Mouse (Mus musculus): ENCODE measurements around the gene Pigq. TPM values are rescaled to one million over a fixed set of nuclear protein-coding genes. Genes with fewer than 3 reads are reported as not detected.

The Pigq gene
- polyA plus RNA-seq, 1 experiment = 156 TPM

DNA sequence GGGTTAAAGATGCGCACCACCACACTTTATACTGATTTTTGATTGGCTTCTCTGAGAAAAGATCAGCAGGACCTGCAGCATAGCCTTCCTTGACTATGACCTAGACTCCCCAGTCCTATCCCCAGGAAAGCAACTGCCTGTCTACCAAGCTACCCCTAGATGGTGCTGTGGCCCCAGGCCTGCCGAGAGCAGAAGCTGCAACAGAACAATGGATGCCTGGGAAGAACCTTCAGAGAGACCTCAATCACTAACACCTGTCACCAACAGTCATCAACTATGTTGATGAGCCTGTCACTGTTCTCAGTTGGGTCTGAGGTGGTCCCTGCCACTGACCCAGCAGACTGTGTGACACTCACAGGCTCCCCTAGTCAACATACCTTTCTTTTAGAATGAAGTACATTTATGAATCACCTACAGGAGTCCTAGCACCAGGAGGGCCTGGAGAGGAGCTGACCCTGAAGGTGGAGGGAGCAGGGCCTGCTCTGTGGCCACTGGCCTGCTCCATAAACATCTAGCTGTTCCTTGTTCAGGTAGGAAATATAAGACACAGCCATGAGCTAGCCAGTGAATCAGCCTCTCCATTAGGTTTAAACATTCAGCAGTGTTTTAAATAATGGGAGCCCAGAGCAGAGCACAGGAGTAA, 50.6 kb downstream of the Pigq start:
- Histone ChIP-seq H3K4me3 (ENCODE audit: insufficient read depth, low read length) (no peak overlapping the region), H3K27ac (ENCODE audit: insufficient read depth, low read length) (no peak overlapping the region)
- TF ChIP-seq CTCF (IDR thresholded peaks at IDR 0.05; ENCODE audit: extremely low read depth, insufficient read depth, low read length) = peak; percentile 98
- no peak for TF ChIP-seq POLR2A (IDR thresholded peaks at IDR 0.05; ENCODE audit: extremely low read depth, insufficient read depth, low read length)

DNA sequence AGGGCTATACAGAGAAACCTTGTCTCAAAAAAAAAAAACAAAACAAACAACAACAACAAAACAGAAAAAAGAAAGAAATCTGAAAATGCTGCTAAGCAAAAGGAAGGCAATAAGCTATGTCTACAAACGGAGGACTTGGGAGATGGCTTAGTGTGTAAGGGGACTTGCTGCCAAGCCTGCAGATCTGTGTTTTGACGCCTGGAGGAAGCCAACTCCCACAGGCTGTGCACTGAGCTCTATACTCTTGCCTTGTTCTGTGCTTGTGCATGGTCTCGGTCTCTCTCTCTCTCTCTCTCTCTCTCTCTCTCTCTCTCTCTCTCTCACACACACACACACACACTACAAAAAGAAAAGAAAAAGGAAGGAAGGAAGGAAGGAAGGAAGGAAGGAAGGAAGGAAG, 55.9 kb downstream of the Pigq start:
- Histone ChIP-seq H3K4me1 (ENCODE audit: control insufficient read depth, insufficient read depth, low read length) (0 out of 2 replicates have a peak, but pooled peaks cover 1% of the 10 kb centered on the region), H3K27ac (ENCODE audit: insufficient read depth, low read length) (no peak overlapping the region), H3K4me3 (ENCODE audit: insufficient read depth, low read length) (no peak overlapping the region)
- TF ChIP-seq POLR2A (IDR thresholded peaks at IDR 0.05; ENCODE audit: extremely low read depth, insufficient read depth, low read length) (no peak), CTCF (IDR thresholded peaks at IDR 0.05; ENCODE audit: extremely low read depth, insufficient read depth, low read length) (no peak)

More for the DNA sequence above, 50.6 kb downstream of the Pigq start:
- H3K4me1 ChIP-seq (ENCODE audit: control insufficient read depth, insufficient read depth, low read length) = peaks cover 3% of the 10 kb centered on the region; the same call in 1 of the 2 replicates

DNA sequence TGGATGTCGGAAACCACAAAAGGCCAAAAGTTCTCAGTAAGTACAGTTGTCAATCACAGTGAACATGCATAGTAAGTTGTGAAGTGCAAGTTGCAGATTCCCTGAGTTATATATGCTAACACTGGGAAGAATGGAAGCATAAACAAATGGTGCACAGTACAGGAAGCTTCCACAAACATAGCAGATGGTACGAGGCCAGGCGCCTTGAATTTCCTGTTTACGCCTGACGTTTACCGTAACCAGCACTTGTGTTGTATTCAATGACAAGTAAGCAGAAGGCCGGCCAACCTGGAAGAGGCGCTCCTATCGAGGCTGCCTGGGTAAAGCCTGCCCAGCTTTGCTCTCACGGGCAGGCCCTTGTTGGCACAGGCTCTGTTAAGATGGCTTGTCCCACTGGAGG, 57.3 kb downstream of the Pigq start:
- no peak overlapping the region for H3K27ac ChIP-seq (ENCODE audit: insufficient read depth, low read length)
- 0 out of 2 replicates have a peak, but pooled peaks cover 1% of the 10 kb centered on the region for H3K4me1 ChIP-seq (ENCODE audit: control insufficient read depth, insufficient read depth, low read length)
- H3K4me3 ChIP-seq (ENCODE audit: insufficient read depth, low read length) = no peak overlapping the region
- TF ChIP-seq CTCF (IDR thresholded peaks at IDR 0.05; ENCODE audit: extremely low read depth, insufficient read depth, low read length) (no peak), POLR2A (IDR thresholded peaks at IDR 0.05; ENCODE audit: extremely low read depth, insufficient read depth, low read length) (no peak)

DNA sequence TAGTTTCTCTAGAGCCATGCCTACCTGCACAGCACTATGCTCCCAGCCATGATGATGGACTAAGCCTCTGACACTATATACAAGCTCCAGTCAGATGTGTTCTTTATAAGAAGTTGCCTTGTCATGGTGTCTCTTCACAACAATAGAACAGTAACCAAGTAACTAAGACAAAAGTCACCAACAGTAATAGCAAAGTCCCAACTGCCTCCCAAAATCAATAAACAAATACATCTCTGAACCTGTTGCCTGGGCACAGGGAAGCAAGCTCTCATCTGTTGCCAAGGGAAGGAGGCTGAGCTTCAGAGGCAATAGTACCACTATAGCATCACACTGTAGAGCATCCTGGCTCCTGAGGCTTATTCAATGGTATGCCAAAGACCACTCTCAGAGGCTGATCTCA, 57.9 kb downstream of the Pigq start:
- H3K27ac ChIP-seq (ENCODE audit: insufficient read depth, low read length) = no peak overlapping the region
- TF ChIP-seq CTCF (IDR thresholded peaks at IDR 0.05; ENCODE audit: extremely low read depth, insufficient read depth, low read length) (no peak), POLR2A (IDR thresholded peaks at IDR 0.05; ENCODE audit: extremely low read depth, insufficient read depth, low read length) (no peak)
- H3K4me3 ChIP-seq (ENCODE audit: insufficient read depth, low read length) = no peak overlapping the region
- H3K4me1 ChIP-seq (ENCODE audit: control insufficient read depth, insufficient read depth, low read length) = 0 out of 2 replicates have a peak, but pooled peaks cover 1% of the 10 kb centered on the region

DNA sequence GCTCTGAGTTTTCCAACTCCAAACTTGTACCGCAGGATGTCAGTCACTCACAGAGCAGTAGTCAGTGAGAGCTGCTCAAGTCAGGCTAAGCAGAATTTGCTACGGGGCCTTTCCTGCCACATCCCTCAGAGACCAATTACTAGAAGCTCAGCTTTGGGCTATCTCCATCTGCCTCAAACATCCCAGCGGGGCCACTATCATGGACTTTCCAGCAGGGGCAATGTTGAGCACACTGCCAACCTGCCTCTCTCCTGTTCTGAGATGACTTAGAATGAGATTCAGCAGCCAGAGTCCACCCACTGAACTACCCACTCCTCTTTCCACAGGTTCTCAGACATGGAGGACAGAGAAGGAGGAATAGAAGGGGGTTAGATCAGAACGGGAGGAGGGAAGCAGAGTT, 59.1 kb downstream of the Pigq start:
- TF ChIP-seq CTCF (IDR thresholded peaks at IDR 0.05; ENCODE audit: extremely low read depth, insufficient read depth, low read length) = peak; percentile 43
- TF ChIP-seq POLR2A (IDR thresholded peaks at IDR 0.05; ENCODE audit: extremely low read depth, insufficient read depth, low read length) = no peak
- H3K4me3 ChIP-seq (ENCODE audit: insufficient read depth, low read length) = no peak overlapping the region
- no peak overlapping the region for H3K27ac ChIP-seq (ENCODE audit: insufficient read depth, low read length)
- H3K4me1 ChIP-seq (ENCODE audit: control insufficient read depth, insufficient read depth, low read length) = 0 out of 2 replicates have a peak, but pooled peaks cover 1% of the 10 kb centered on the region

DNA sequence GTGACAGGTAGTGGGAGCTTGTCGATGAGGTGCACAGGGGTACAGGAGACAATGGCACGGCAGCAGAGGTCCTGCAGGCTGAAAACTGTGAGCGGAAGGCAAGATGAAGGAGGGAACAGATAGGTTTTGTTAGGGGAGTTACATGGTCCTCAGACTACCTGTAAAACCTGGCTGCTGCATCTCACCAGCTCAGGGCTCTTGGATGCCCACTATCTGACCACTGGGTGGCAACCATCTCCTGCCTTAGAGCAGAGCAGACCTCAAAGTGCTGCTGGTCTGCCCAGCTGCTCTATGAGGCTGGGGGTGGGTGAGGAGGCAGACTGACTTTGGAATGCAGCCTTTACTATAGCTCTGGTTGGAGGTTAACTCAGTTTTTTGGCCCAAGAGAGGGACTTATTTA, 60.9 kb downstream of the Pigq start:
- Histone ChIP-seq H3K4me3 (ENCODE audit: insufficient read depth, low read length) (no peak overlapping the region), H3K4me1 (ENCODE audit: control insufficient read depth, insufficient read depth, low read length) (no peaks in the 10 kb centered on the region), H3K27ac (ENCODE audit: insufficient read depth, low read length) (no peak overlapping the region)
- TF ChIP-seq CTCF (IDR thresholded peaks at IDR 0.05; ENCODE audit: extremely low read depth, insufficient read depth, low read length) = no peak
- no peak for TF ChIP-seq POLR2A (IDR thresholded peaks at IDR 0.05; ENCODE audit: extremely low read depth, insufficient read depth, low read length)

DNA sequence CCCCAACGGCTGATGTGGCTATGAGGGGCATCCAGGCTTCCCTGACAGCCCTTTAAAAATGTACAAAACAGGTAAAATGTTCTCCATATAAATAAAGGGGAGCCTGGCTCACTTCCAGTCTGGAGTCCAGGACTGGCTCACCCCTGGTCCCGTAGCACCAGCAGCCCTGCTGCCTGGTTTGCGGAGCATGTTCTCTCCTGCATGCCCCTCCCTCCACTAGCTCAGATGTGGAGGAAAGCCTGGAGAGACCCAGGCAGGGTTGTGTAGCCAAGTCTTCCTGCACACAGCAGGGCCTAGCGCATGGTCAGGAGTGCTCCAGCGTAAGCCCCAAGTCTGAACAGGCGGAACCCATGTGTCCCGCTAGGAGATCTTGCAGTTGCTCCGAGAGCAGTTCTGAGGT, 61.5 kb downstream of the Pigq start:
- no peak overlapping the region for H3K27ac ChIP-seq (ENCODE audit: insufficient read depth, low read length)
- TF ChIP-seq CTCF (IDR thresholded peaks at IDR 0.05; ENCODE audit: extremely low read depth, insufficient read depth, low read length) = no peak
- no peak overlapping the region for H3K4me3 ChIP-seq (ENCODE audit: insufficient read depth, low read length)
- H3K4me1 ChIP-seq (ENCODE audit: control insufficient read depth, insufficient read depth, low read length) = no peaks in the 10 kb centered on the region

DNA sequence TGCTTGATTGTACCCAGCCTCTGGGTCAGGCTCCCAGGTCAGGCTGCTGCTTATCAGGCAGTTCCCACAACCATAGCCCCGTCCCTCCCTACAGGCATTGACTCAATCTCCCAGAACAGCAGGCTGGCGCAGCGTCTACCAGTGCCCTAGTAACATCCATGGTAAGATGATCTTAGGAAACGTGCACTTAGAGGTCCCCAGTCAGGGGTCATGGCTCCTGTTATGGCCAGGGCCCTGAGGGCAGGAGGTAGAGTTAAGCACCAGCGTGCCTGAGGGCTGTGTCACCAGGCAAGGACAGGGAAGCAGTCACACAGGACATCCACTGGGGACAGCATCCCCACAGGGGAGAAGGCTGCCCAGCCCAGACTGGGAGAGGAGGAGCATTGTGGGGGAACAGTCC, 62.4 kb downstream of the Pigq start:
- Histone ChIP-seq H3K4me3 (ENCODE audit: insufficient read depth, low read length) (no peak overlapping the region), H3K27ac (ENCODE audit: insufficient read depth, low read length) (no peak overlapping the region), H3K4me1 (ENCODE audit: control insufficient read depth, insufficient read depth, low read length) (0 out of 2 replicates have a peak, but pooled peaks cover 2% of the 10 kb centered on the region)
- no peak for TF ChIP-seq CTCF (IDR thresholded peaks at IDR 0.05; ENCODE audit: extremely low read depth, insufficient read depth, low read length)
- TF ChIP-seq POLR2A (IDR thresholded peaks at IDR 0.05; ENCODE audit: extremely low read depth, insufficient read depth, low read length) = no peak

DNA sequence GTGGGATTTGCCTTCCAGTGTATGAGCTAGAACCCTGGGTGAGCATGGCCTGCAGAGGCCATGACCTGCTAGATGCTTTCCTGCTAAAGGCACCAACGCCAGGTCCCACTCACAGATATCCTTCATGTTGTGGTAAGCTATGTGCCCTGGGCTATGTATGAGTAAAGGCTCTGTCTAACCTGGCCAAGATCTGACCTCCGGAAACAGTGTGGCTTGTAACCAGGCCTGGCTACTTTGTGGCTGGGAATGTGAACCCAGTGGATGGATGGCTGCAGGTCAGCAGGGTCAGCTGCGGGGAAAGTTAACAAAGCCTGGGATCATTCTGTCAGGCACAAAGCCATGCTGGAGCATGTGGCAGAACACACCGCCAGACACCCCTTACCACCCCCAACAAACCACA, 63.0 kb downstream of the Pigq start:
- no peak for TF ChIP-seq CTCF (IDR thresholded peaks at IDR 0.05; ENCODE audit: extremely low read depth, insufficient read depth, low read length)
- 0 out of 2 replicates have a peak, but pooled peaks have one; percentile 22 for TF ChIP-seq POLR2A (IDR thresholded peaks at IDR 0.05; ENCODE audit: extremely low read depth, insufficient read depth, low read length)
- Histone ChIP-seq H3K4me3 (ENCODE audit: insufficient read depth, low read length) (no peak overlapping the region), H3K27ac (ENCODE audit: insufficient read depth, low read length) (no peak overlapping the region), H3K4me1 (ENCODE audit: control insufficient read depth, insufficient read depth, low read length) (0 out of 2 replicates have a peak, but pooled peaks cover 2% of the 10 kb centered on the region)

DNA sequence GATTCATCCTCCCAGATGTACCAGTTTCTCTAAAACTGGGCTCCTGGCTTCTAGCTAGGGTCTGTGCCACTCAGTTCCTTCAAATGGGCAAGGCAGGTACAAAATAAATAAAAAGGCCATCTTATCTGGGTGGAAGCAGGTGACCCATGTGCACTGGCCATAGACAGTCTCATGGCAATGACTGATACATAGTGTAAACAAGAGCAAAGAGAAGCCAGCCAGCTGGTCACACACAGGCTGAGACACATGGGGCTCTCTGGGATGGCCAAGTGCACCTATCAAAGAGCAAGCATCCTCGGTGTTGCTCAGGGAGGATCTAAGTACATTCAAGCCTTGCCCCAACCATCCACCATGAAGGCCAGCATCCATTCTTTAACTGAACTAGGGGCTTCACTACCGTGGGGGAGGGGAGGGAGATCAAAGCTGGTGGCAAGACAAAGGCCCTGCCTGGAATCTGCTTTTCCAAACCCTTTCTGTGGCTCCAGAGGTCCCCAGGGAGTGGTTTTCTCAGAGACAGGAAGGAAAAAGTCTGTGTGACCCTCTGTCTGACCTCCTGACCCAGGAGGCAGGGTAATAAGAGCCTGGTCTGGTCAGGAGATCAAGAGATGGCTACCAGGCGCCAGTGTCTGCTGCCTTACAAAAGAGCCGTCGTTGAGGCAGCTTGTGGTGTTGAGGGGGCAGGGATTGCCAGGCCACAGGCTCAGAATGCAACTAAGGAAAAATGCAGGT, 63.7 kb downstream of the Pigq start:
- H3K4me3 ChIP-seq (ENCODE audit: insufficient read depth, low read length) = no peak overlapping the region
- TF ChIP-seq POLR2A (IDR thresholded peaks at IDR 0.05; ENCODE audit: extremely low read depth, insufficient read depth, low read length) (0 out of 2 replicates have a peak, but pooled peaks have one; percentile 10), CTCF (IDR thresholded peaks at IDR 0.05; ENCODE audit: extremely low read depth, insufficient read depth, low read length) (no peak)
- H3K27ac ChIP-seq (ENCODE audit: insufficient read depth, low read length) = no peak overlapping the region
- H3K4me1 ChIP-seq (ENCODE audit: control insufficient read depth, insufficient read depth, low read length) = peaks cover 5% of the 10 kb centered on the region; the same call in 1 of the 2 replicates
